Mouse (Mus musculus) Patski (cell line): ENCODE results near the gene Grtp1. TPM values are rescaled to one million over a fixed set of nuclear protein-coding genes. Genes with fewer than 3 reads are reported as not detected.

Experiments used
- ATAC-seq: fragments of 100-300 bp; one replicate; pipeline ENCODE4 v1.8.0; 2021
- CTCF ChIA-PET: fragments of 350-600 bp; sonication (Branson Sonifier 250); formaldehyde crosslinking; loops from one replicate; lab custom pipeline; 2022; ENCODE audit warnings: inconsistent platforms; lab: Charles Lee
- POLR2A ChIA-PET: fragments of 350-600 bp; sonication (Branson Sonifier 250); formaldehyde crosslinking; loops from one replicate; lab custom pipeline; 2022; ENCODE audit warnings: antibody characterized with exemption, inconsistent platforms; lab: Charles Lee
- DNase-seq: peaks from one replicate; pipeline ENCODE4 v3.0.0-alpha.2; 2011; ENCODE audit warnings: low read depth, low spot score
- H3K27me3 ChIP-seq: fragments of 371-371 bp; one replicate; pipeline ENCODE4 v1.5.1; 2021
- CTCF ChIP-seq: fragments of 100-300 bp; IDR thresholded peaks from one replicate; pipeline ENCODE4 v1.5.1; 2021
- in situ Hi-C: fragments of 300-500 bp; cut with MboI; formaldehyde crosslinking; loops from 3 replicates; pipeline ENCODE4 v1.11.1; 2018; ENCODE audit warnings: low pct_unique_long_range_greater_than_20kb, mixed read lengths
- polyA plus RNA-seq: library from polyadenylated mRNA; unstranded; gene quantifications from one replicate; pipeline ENCODE4 v1.2.3, GENCODE M21; 2021

The Grtp1 gene
- 4.3 TPM for polyA plus RNA-seq

DNA sequence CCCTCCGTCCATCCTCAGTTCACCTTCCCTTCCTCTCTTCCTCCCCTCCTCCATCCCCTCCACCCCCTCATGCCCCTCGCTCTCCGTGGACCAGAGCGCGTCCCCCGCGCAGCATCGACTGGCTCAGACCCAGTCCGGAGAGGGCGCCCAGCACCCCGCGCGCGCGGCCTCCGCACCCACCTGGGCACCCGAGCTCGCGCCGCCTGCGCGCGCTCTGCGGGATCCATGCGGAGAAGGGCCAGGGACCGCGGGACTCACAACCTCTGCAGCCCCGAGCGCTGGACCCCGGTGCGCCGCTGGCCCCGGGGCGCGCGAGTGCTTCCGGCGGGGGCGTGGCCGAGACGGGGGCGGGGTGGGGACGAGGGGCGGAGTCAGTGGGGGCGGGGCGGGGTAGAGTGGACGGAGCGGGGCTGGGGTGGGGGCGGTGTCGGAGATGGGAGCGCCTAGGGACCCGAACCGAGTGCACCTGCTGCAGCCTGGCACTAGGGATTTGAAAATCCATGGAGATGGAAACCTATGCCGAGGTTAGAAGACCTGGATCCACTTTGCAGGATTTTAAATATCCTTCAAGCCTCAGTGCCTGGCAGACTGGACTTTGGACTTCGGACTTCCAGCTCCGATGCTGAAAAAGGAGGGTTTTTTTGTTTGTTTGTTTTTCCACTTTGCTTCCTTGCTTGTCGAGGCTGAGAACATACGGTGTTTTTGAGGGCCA is at the start of gene Grtp1:
TSS of gene Grtp1 (minus strand) at position 320 of the 712 bp plus-strand sequence.
- ATAC-seq (peak; percentile 29), DNase-seq (no peak)
- ChIA-PET CTCF (no interaction called here), POLR2A (no interaction called here)
- no peak for TF ChIP-seq CTCF
- no peaks in the 10 kb centered on the region for H3K27me3 ChIP-seq
- in situ Hi-C loops = no loop called here

DNA sequence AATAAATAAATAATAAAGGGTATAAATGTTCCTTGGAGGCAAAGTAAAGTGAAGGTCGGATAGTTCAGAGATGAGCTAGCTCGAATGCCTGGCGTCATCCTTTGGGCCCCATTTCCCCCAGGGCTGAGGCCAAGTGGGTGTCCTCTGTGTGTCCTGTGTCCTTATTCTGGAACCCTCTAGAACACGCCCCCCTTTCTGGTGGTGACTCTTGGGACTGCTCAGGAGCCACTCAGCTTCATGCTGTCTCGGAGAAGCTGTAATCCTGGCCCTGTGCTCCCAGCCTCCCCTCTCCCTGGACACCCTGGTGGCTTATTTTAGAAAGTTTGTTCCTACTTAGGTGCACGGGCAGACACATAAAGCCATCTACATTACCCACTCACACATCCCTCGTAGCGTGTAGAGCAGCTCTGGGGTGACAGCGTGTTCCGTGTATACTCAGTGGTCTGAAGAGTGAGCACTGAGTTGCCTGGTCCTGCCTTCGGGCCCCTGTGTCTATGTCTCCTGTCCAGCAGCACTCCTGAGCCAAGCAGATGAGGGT is 44.0 kb upstream of the Grtp1 start:
- POLR2A ChIA-PET = no interaction called here
- CTCF ChIA-PET = interaction anchor here (1.0 kb wide), 1 partner anchor 29 kb away, joined by 3 read pairs; no protein-coding TSS in a partner anchor
- ATAC-seq = no peak
- H3K27me3 ChIP-seq = peaks cover 48% of the 10 kb centered on the region
- TF ChIP-seq CTCF = no peak
- DNase-seq = no peak
- in situ Hi-C loops = no loop called here

DNA sequence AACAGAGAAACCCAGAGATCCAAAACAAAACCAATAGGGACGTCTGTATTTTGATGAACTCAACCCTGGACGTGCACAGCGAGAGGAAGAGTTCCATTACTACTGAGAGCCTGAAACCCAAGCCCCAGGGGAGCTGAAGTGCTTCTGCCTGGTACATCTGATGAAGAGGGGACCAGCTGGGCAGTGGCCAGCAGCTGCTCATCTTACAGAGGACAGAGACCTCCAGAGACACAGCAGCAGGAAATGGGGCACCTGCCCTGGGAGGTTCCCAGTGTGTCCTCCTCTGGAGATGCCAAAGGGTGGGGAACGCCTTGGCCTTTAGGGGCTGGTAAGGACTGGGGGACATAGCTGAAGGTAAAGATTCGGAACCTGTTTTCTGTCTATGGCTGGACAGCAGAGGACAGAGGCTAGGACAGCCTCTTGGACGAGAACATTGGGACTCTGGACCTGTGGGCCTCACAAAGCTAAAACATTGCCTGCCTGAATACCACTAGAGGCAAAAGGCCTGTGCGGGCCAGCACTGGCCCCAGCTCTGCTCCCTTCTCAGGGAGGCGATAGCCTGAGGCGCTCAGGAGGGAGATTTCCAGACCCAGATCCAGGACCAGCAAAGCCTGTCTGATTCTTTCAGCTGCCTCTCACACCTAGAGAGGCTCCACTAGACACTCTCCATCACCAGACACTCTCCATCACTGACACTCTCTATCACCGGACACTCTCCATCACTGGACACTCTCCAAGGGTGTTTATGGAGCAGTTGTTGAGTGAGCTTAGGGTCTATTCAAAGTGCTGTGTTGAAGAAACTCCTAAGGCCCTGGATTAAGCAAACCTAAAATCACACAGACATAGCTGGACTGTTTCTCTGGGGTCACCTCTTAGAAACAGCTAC is 42.8 kb upstream of the Grtp1 start:
- CTCF ChIA-PET = interaction anchor here (1.0 kb wide), 1 partner anchor 28 kb away, joined by 3 read pairs; no protein-coding TSS in a partner anchor
- TF ChIP-seq CTCF = no peak
- DNase-seq (no peak), ATAC-seq (no peak)
- in situ Hi-C loops = no loop called here
- POLR2A ChIA-PET = no interaction called here
- peaks cover 38% of the 10 kb centered on the region for H3K27me3 ChIP-seq

DNA sequence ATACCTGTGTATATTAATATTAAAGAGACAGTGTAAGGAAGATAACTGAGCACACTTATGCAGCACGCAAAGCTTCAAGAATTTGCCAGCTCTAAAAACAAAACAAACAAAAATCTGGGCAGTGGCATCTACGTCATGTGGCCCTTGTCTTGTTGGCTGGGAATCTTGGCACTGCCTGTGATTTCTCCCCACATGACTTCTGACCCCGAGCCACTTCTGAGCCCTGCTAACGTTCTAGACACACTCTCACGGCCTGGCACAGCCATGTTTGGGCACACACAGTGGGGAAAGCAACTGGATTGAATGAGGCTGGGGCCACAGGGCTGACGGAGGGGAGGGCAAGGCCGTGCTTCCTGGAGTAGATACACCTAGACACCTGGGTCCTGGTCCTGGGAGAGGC is 40.3 kb upstream of the Grtp1 start:
- CTCF ChIA-PET = no interaction called here
- peaks cover 30% of the 10 kb centered on the region for H3K27me3 ChIP-seq
- no peak for ATAC-seq
- DNase-seq = no peak
- POLR2A ChIA-PET = no interaction called here
- TF ChIP-seq CTCF = no peak
- in situ Hi-C loops = no loop called here

DNA sequence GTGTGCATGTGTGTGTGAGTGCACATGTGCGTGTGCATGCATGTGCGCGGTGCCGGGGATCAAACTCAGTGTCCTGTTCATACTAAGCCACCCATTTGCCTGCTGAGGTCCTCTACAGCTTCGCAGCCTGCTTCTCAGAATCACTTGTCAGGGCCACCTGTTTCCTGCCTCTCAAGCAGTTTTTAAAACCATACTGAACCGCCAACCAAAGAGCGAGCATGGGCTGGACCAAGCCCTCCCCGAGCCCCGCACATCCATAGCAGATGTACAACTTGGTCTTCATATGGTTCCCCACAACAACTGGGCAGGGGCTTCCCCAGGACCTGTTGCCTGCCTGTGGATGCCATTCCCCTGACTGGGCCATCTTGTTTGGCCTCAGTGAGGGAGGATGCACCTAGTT is 39.6 kb upstream of the Grtp1 start:
- peaks cover 27% of the 10 kb centered on the region for H3K27me3 ChIP-seq
- no peak for DNase-seq
- ATAC-seq = no peak
- ChIA-PET POLR2A (no interaction called here), CTCF (no interaction called here)
- in situ Hi-C loops = no loop called here
- TF ChIP-seq CTCF = no peak

DNA sequence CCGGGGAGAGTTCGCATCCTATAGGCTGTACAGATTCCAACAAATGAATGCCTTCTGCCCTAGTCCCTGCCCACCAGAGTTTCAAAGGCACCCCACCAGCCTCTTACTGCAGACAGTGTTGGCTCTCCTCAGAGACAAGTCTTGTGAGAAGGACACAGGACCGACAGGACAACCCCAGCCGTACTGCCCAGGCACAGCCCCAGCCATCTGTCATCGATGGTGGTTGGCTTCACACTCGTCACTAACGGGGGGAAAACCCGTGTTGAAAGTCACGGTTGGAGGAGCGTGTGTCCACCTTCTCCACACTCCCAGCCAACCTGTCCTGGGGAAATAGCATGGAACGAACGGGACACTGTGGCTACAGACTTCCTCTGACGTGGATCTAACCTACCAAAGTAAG is 34.4 kb upstream of the Grtp1 start:
- CTCF ChIA-PET = no interaction called here
- POLR2A ChIA-PET = interaction anchor here (0.6 kb wide), 1 partner anchor 351 kb away, joined by 7 read pairs; no protein-coding TSS in a partner anchor
- DNase-seq (no peak), ATAC-seq (no peak)
- in situ Hi-C loops = no loop called here
- no peak for TF ChIP-seq CTCF
- H3K27me3 ChIP-seq = peaks cover 47% of the 10 kb centered on the region

DNA sequence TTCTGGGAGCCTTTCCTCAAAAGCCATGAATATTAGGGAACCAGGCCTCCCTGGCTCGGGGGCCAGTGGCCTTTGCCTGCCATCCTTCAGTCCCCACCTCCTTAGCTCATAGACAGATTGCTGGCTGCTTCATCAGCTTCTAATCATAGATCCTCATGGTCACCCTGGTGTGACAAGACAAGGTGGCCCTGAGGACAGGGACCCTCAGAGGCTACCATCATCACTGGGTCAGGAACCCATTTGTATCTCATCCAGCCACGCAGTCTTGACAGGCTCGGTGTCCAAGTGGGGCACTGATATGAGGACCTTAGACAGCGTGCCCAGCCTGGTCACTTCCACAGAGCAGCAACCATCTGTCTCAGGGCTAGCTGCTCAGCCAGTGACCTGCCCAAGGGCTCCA is 30.1 kb upstream of the Grtp1 start:
- CTCF ChIA-PET = no interaction called here
- no peak for TF ChIP-seq CTCF
- in situ Hi-C loops = no loop called here
- POLR2A ChIA-PET = no interaction called here
- ATAC-seq (no peak), DNase-seq (no peak)
- H3K27me3 ChIP-seq = peaks cover 52% of the 10 kb centered on the region

DNA sequence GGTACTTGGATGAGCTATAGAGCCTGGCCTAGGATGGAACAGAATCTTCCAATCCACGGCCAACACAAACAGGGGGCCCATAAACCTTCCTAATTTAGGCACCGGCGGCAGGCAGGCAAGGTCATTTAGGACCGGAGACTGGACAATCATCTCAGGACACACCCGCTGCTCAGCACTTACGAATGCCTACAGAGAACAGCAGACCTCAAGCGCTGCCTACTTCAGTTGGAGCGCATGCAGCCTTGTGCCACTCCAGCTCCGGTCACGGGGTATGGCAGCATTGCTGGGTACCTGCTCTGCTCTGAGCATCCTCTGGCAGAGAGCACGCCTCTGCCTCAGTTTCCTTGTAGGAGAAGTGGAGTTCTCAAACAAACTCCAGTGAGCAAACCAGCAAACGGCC is 29.4 kb upstream of the Grtp1 start:
- CTCF ChIA-PET = no interaction called here
- in situ Hi-C loops = no loop called here
- no peak for TF ChIP-seq CTCF

DNA sequence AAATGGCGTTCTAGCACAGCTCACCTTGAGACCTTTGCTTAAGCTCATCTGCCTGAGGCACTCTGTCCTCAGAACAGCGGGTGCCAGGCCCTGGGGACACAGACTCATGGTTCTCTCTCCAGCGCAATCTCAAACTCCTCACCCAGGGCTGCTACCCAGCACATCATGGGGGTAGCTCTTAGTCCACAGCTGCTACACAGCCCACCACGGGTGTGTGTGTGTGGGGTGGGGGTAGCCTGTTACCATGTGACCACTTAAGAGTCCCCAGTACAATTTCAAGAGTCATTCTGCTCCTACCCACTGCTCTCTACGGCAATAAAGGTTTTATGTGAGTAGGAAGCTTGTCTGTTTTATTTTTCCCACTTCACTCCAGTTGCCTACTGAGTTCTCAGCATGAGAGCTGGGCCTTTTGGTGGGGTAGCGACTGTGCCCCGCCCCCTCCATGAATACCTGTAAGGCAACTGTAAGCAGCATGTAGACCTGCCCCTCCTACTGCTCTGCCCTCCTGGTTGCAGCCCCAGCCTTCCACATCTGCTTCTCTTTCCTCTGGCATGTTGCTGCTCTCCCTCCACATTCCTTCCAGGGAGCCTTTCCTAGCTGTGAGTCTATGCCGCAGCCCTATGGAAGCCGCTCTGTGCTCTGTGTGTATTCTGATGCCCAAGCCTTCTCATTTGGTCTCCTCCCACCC is 28.6 kb upstream of the Grtp1 start:
- in situ Hi-C loops = no loop called here
- ChIA-PET POLR2A (no interaction called here), CTCF (no interaction called here)
- no peak for DNase-seq
- no peak for TF ChIP-seq CTCF
- no peak for ATAC-seq
- H3K27me3 ChIP-seq = peaks cover 64% of the 10 kb centered on the region

More for the DNA sequence above, 29.4 kb upstream of the Grtp1 start:
- DNase-seq = no peak
- peaks cover 58% of the 10 kb centered on the region for H3K27me3 ChIP-seq
- POLR2A ChIA-PET = no interaction called here
- ATAC-seq = no peak

DNA sequence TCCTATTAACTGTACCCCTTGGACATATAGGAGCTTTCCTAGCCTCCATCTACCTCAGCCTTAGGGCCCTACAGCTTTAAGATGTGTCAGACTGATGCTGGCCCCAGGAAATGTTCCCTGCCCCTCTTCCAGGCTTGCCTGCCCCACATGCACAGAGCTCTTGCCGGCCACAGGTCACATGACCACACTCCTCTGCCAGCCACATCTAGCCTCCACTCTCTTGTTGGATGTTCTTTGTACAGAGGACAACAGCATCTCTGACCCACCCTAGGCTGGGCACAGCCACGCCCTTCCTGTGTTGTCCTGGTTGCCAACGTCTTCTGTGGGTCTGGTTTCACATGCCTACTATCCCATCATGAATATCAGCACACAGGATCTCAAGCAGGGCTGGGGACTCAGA is 26.8 kb upstream of the Grtp1 start:
- CTCF ChIA-PET = no interaction called here
- in situ Hi-C loops = no loop called here
- no peak for TF ChIP-seq CTCF
- ATAC-seq = no peak
- peaks cover 59% of the 10 kb centered on the region for H3K27me3 ChIP-seq
- POLR2A ChIA-PET = no interaction called here
- DNase-seq = no peak
